Mouse (Mus musculus): ENCODE results near the gene Slc25a21. TPM values are rescaled to one million over a fixed set of nuclear protein-coding genes. Genes with fewer than 3 reads are reported as not detected.

Gene Slc25a21
- total RNA-seq, 2 experiments from 2014 or later = 82.8 to 89.5 TPM

GRCm38 (mm10) chr12:56674726-56675125, 522.5 kb downstream of the Slc25a21 start:
- peak; percentile 83 for ATAC-seq (replicated peaks; ENCODE audit: low FRiP score, low TSS enrichment, poor library complexity, severe bottlenecking)

GRCm38 (mm10) chr12:56670795-56671194, 526.5 kb downstream of the Slc25a21 start:
- ATAC-seq (replicated peaks; ENCODE audit: low FRiP score, low TSS enrichment, poor library complexity, severe bottlenecking) = no peak

GRCm38 (mm10) chr12:56669451-56670122, 527.7 kb downstream of the Slc25a21 start:
- no peak for ATAC-seq (replicated peaks; ENCODE audit: low FRiP score, low TSS enrichment, poor library complexity, severe bottlenecking)

Other genes starting within 250 kb of the Slc25a21 start
- gene Prps1l3, start 32.9 kb upstream of the Slc25a21 start, total RNA-seq (2014; fragmentation: Nextera tagmentation) = 58.3 and 61.3 TPM in 2 replicates
- gene Prps1l3, start 32.9 kb upstream of the Slc25a21 start, total RNA-seq (2017) = 138 and 146 TPM in 2 replicates
- gene Mipol1, start 33.0 kb upstream of the Slc25a21 start, total RNA-seq (2014; fragmentation: Nextera tagmentation) = 6.0 and 20.2 TPM in 2 replicates
- 15.4 and 25.6 TPM in 2 replicates for gene Mipol1, start 33.0 kb upstream of the Slc25a21 start, total RNA-seq (2017)